Mouse (Mus musculus): ENCODE results near the gene Sh2d1b1.

Gene Sh2d1b1

DNA sequence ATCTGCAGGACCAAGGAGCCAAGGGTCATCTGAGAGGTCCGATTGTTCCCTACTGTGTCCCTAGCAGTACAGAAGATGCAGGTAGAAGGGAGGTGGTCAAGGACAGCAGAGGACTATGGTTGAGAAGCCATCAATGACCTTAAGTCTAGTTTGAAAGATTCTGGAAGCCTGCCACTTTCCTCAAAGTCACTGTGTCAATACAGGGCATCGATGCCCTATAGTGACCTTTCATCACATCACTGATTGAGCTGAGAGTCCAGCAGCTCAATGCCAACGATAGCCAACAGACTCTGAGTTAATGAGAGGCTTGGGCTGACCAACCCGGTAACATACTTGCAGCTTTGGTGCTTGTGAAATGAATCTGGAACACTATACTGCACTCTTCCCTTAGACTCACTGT is 48.2 kb downstream of the Sh2d1b1 start:
- DNase-seq: no peak

DNA sequence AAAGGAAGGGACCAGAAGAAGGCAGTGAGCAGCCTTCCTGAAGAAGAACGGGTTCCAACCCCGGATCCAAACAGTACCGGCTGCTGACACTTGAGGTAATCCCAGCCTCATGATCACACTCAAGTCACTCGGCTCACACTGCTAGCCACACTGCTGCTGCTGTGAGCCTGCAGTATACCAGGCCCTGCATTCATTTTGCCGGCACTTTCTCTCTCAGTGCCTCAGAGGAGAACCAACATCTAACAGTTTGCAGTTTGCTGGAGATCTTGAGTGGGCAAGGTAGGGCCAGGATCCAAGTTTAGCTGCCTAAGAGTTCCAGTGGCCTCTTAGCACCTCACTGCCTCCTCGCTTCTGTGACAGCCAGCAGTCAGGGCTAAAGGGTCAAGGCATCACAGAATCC is 54.8 kb downstream of the Sh2d1b1 start:
- DNase-seq: no peak

GRCm38 (mm10) chr1:170332775-170333174 is 55.7 kb downstream of the Sh2d1b1 start:
- no peak for DNase-seq

All from cerebellum, adult 11-12 months (tissue).